Mouse (Mus musculus) T-helper 2 cell (primary cell): ENCODE results near the gene Igsf1.

Source experiments
- in situ Hi-C: fragments of 300-600 bp; cut with MboI, MseI; formaldehyde crosslinking; loops from one replicate; pipeline ENCODE4 v1.15.1; 2025; ENCODE audit warnings: high pct_unique_total_duplicates

Gene Igsf1

GRCm38 (mm10) chrX:49797213-49798019 is at the start of gene Igsf1:
Gene Igsf1 (minus strand): TSS chrX:49797749.
- in situ Hi-C loops: no loop called here

- in situ Hi-C loops: no loop called here
These were observed 26.7 kb downstream of the Igsf1 start for GRCm38 (mm10) chrX:49770828-49771227.

GRCm38 (mm10) chrX:49745192-49745591 is 52.4 kb downstream of the Igsf1 start:
- in situ Hi-C loops: no loop called here

GRCm38 (mm10) chrX:49734959-49735358 is 62.6 kb downstream of the Igsf1 start, which contains the start of gene Olfr1321:
Gene Olfr1321 (minus strand): TSS chrX:49735059.
- in situ Hi-C loops: no loop called here
